Mouse (Mus musculus) small intestine, adult 2 months (tissue): ENCODE measurements around the gene Lmod1. TPM values are rescaled to one million over a fixed set of nuclear protein-coding genes. Genes with fewer than 3 reads are reported as not detected.

Experiments used
- H3K27ac ChIP-seq: fragments of 200-500 bp; 2 replicates; pipeline ENCODE4 v1.5.1; 2012; ENCODE audit warnings: low read depth, low read length, control low read depth, inconsistent platforms; ENCODE audit not compliant: insufficient read depth
- H3K27me3 ChIP-seq: fragments of 200-500 bp; 2 replicates; pipeline ENCODE4 v1.6.1; 2012; ENCODE audit warnings: mild to moderate bottlenecking, moderate library complexity, low read length, inconsistent platforms; ENCODE audit not compliant: control insufficient read depth, insufficient read depth
- H3K36me3 ChIP-seq: fragments of 200-500 bp; 2 replicates; pipeline ENCODE4 v1.6.1; 2012; ENCODE audit warnings: mild to moderate bottlenecking, low read length, control low read depth, inconsistent platforms; ENCODE audit not compliant: control insufficient read depth, insufficient read depth
- H3K4me1 ChIP-seq: fragments of 200-500 bp; 2 replicates; pipeline ENCODE4 v1.6.1; 2012; ENCODE audit warnings: low read length, inconsistent platforms, mixed read lengths; ENCODE audit not compliant: control insufficient read depth, insufficient read depth, insufficient read length
- H3K4me3 ChIP-seq: fragments of 200-500 bp; 2 replicates; pipeline ENCODE4 v1.5.1; 2012; ENCODE audit warnings: low read depth, mild to moderate bottlenecking, control low read depth, inconsistent platforms, low read length, moderate library complexity
- CTCF ChIP-seq: fragments of 200-500 bp; IDR thresholded peaks from 2 replicates; pipeline ENCODE4 v1.5.1; 2012; ENCODE audit warnings: low read depth, mild to moderate bottlenecking, control low read depth, inconsistent platforms, low read length, moderate library complexity, mixed read lengths; ENCODE audit not compliant: insufficient replicate concordance, insufficient read length; ENCODE audit errors: extremely low read depth
- POLR2A ChIP-seq: fragments of 200-500 bp; IDR thresholded peaks from 2 replicates; pipeline ENCODE4 v1.6.1; 2012; ENCODE audit warnings: low read depth, mild to moderate bottlenecking, control low read depth, inconsistent platforms, low read length, moderate library complexity
- WGBS: fragments of 180-500 bp; shearing (Covaris S2); methylation state at CpG from one replicate; pipeline ENCODE4 v1.1.7; 2018; 5-methylcytosine and 5-hydroxymethylcytosine counted together
- polyA plus RNA-seq: library from polyadenylated mRNA; depleted of rRNA; stranded (reverse); fragments of >200 nt; gene quantifications from 2 replicates; pipeline ENCODE4 v1.2.3, GENCODE M21; 2012

The Lmod1 gene
- polyA plus RNA-seq, 1 experiment, result 13.3 TPM

DNA sequence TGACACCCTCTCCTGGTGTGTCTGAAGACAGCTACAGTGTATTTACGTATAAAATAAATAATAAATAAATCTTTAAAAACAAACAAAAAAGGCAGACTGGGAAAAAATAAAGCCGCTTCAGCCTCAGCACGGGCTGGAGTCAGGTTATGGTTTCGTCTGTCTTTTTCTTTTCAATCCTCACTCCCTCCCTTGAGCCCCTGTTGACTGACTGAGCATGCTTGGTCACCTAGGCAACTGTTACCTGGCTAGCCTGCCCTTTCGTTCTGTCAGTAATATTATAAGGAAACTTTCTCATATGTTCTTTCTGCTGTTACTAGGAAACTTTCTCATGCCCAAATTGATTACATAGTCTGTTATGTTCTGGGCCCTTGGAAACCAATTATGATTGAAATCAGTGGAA is 33.7 kb upstream of the Lmod1 start:
- H3K27ac ChIP-seq, result no peak overlapping the region
- no peaks in the 10 kb centered on the region for H3K27me3 ChIP-seq
- no peak for TF ChIP-seq CTCF
- no peak for TF ChIP-seq POLR2A
- peaks cover 4% of the 10 kb centered on the region; the same call in 1 of the 2 replicates for H3K36me3 ChIP-seq
- H3K4me1 ChIP-seq, result peaks cover 11% of the 10 kb centered on the region; the same call in 1 of the 2 replicates
- WGBS, result 82% methylated on average over 5 of the region's 5 CpGs
- no peak overlapping the region for H3K4me3 ChIP-seq

DNA sequence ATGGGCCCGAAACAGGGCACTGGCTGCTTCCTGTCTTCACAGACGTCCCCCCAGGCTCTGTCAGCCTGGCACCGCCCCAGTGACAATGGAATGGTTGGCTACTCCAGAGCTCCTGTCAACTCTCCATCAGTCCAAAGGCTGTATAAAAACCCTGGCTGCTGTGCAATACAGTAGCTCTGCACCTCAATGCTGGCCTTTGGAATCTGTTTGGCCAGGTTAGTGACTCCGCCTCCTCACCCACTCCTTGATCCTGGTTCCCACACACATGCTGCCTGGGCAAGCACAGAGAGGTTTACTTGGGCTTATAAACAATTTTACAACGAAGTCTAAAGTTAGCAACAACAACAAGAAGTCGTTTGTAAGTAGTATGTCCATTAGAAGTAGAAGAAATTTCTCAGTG is 13.3 kb upstream of the Lmod1 start:
- no peak for TF ChIP-seq POLR2A
- no peak for TF ChIP-seq CTCF
- H3K27ac ChIP-seq, result no peak overlapping the region
- 38% methylated on average over 6 of the region's 6 CpGs for WGBS
- H3K36me3 ChIP-seq, result peaks cover 25% of the 10 kb centered on the region
- H3K27me3 ChIP-seq, result no peaks in the 10 kb centered on the region
- no peak overlapping the region for H3K4me3 ChIP-seq
- H3K4me1 ChIP-seq, result peaks cover 5% of the 10 kb centered on the region

DNA sequence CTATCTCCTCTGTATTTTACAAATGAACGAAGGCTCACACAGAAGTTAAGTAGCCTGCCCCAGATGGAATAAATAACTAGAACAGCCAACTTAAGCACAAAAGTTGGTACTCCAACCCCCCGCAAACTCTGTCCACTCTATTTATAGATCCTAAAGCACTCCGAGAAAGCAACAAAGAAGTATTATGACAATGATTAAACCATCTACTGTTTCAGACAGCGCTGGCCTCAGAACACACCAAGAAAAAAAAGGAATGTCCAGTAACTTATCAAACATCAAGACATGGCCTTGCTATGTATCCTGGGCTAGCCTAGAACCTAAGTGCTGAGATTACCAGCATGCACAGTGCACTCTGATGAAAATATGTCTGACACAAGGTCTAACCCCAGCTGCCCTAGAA is 12.4 kb upstream of the Lmod1 start:
- H3K27ac ChIP-seq, result no peak overlapping the region
- H3K27me3 ChIP-seq, result no peaks in the 10 kb centered on the region
- TF ChIP-seq CTCF, result no peak
- TF ChIP-seq POLR2A, result no peak
- peaks cover 21% of the 10 kb centered on the region for H3K36me3 ChIP-seq
- WGBS, result 64% methylated on average over 4 of the region's 4 CpGs
- no peak overlapping the region for H3K4me3 ChIP-seq
- H3K4me1 ChIP-seq, result peaks cover 5% of the 10 kb centered on the region

DNA sequence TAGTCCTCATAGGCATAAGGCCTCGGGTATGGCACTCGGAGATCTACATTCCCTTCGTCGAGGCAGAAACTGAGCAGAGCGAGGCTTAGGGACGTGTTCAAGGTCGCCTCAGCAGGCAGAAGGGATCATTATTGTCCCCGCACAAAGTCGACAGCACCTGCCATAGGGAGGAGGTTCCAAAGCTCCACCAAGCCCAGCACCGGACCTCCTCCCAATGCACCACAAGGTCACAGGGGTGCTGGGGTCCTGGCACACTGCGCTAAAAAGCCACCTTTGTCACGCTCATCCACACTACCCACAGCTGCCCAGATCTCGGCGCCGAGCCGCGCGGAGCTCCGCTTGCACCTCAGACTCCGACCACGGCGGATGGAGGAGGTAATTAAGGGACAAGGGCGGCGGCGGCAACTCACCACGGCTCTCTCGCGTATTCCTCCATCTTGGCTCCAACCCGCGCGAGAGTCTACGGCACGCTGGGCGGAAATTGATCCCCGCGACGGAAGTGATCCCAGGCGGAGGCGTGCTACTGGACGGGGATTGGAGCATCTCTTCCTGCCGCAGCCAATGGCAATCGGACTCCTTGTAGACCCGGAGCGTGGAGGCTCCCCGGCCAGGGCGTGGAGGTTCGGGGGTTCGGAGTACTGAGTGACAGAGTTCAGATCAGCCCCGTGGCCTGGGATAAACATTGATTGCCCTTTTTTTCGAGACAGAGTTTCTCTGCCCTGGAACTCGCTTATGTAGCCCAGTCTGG is 11.1 kb upstream of the Lmod1 start, which contains the start of gene Timm17a:
Gene Timm17a, minus strand, starts transcription at position 495 of the 748 bp plus-strand sequence.
- TF ChIP-seq CTCF (no peak), POLR2A (peak; percentile 84)
- Histone ChIP-seq H3K4me1 (peaks cover 5% of the 10 kb centered on the region), H3K4me3 (peak within 1 kb of the TSS; percentile 78), H3K36me3 (peaks cover 9% of the 10 kb centered on the region), H3K27ac (peak within 1 kb of the TSS; percentile 54), H3K27me3 (no peaks in the 10 kb centered on the region)
- under 1% methylated on average over 51 of the region's 51 CpGs for WGBS

DNA sequence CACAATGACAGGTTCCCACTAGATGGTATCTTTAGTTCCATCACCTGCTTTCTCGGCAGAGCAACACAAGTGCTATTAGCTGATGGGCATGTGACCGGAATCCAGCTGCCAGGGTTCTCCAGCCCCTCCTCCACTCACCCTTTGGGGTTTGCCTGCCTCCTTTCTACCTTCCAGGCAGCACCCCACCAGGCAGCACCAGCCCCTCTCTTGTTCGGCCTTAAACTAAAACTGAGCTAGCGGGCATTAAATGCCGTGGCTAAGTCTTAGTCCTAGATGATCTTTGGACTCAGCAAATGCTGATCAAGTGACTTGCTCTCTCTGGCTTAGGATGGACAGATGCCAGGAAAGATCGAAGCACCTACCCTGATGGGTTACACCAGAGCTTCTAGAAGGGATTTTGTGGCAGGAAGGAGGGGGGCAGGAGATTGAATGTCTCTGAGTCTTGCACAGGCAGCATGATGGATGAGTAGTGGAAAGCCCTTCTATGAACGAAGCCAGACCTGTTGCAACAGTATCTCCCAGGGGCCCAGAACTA is 1.2 kb upstream of the Lmod1 start:
- Histone ChIP-seq H3K27ac (no peak overlapping the region), H3K4me1 (peaks cover 3% of the 10 kb centered on the region; the same call in 1 of the 2 replicates), H3K36me3 (no peaks in the 10 kb centered on the region), H3K27me3 (no peaks in the 10 kb centered on the region; the same call in 1 of the 2 replicates), H3K4me3 (no peak overlapping the region)
- TF ChIP-seq POLR2A, result no peak
- no peak for TF ChIP-seq CTCF
- WGBS, result 37% methylated on average over 7 of the region's 7 CpGs

DNA sequence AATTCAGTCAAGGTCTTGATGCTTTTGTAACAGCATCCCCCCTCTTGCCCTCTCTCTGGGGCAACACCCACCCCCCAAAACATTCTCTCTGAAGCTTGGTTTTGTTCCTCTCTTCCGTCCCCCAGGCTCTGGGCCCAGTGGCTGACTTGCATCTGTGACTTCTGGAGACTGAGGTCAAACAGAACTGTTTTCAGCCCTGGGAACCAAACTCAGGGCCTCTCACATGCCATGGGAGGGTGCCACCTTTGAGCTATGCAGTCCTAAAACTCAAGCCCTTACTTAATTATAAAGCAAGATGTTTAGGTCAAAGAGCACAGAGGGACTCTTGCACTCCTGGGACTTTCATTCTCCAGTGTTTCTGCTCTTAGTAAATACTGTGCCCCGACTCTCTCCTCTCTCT is 1.3 kb downstream of the Lmod1 start:
- Histone ChIP-seq H3K4me3 (peak overlapping the region; percentile 42), H3K4me1 (peaks cover 3% of the 10 kb centered on the region; the same call in 1 of the 2 replicates), H3K36me3 (no peaks in the 10 kb centered on the region), H3K27ac (peak overlapping the region; percentile 53; the same call in 1 of the 2 replicates), H3K27me3 (no peaks in the 10 kb centered on the region)
- WGBS, result 72% methylated on average over 2 of the region's 2 CpGs
- TF ChIP-seq CTCF (no peak), POLR2A (no peak)

DNA sequence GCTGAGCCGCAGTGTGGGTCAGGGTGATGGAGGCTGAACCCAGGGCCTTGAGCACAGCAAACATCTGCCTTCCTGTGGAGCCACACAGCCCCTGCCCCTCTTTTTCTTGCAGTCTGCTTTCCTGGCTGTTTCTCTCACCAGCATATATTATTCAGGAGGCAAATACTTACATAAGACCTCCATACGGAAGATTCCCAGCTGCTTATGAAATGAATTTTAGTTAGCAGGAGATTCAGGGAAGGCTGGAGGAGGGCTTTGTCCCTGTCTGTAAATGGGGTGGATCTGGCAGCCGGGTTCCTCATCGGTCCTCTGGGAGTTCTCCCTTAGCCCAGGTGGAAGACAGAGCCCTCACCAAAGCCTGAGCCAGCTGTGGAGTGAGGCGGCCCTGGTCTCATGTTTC is 3.8 kb downstream of the Lmod1 start:
- Histone ChIP-seq H3K4me3 (no peak overlapping the region), H3K27ac (no peak overlapping the region), H3K27me3 (no peaks in the 10 kb centered on the region), H3K4me1 (peaks cover under 1% of the 10 kb centered on the region; the same call in 1 of the 2 replicates), H3K36me3 (no peaks in the 10 kb centered on the region)
- WGBS, result 78% methylated on average over 5 of the region's 5 CpGs
- TF ChIP-seq CTCF (no peak), POLR2A (no peak)
